Mouse (Mus musculus): ENCODE results near the gene Plppr3.

The Plppr3 gene

GRCm38 (mm10) chr10:79853392-79853791, 21.0 kb downstream of the Plppr3 start:
- in situ Hi-C loops (cut with MseI, MboI): no loop called here

DNA sequence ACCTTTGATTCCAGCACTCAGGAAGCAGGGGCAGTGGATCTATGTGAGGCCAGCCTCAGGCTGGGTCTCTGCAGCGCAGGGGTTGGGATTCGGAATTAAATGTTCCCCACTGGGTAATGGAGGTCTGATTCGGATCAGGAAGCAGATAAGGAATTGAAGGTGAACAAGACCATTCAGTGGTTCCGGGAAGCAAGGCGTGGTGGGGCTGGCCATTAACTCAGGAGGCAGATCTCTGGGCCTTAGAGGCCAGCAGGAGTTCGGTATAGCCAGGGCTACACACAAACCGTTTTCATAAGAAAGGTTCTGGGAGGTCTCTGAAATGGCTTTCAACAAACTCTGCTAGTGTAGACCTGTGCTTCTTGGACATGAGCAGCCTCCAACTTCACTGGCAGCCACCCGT, 21.6 kb downstream of the Plppr3 start:
- in situ Hi-C loops (cut with MseI, MboI): no loop called here

DNA sequence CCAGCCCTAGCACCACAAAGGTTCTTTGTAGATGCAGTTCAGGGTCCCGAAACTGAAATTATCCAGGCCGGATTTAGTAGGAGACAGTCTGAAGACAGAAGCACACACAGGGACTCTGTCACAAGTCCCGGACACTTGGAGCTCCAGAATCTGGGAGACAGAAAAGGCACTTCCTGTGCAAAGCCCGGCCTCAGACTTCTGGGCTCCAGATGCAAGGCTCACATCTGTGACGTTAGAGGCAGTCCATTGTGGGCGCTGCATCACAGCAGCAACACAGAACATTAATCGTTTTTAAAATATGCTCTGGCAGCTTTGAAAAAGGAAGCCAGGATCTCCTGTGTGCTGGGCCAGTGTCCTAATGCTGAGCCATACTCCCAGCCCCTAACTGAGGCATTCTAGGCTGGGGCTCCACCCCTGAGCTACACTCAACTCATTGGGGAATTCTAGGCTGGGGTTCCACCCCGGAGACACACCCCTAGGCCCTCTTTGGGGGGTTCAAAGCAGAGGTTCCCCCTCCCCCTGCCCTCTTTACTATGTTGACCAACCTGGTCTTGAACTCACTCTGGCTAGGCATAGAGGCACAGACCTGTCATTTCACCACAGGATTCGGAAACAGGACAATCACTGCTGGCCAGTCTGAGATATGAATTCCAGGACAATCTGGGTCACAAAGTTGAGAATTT, 22.2 kb downstream of the Plppr3 start:
- in situ Hi-C loops (cut with MseI, MboI): no loop called here

GRCm38 (mm10) chr10:79851653-79852052, 22.8 kb downstream of the Plppr3 start:
- in situ Hi-C loops (cut with MseI, MboI): no loop called here

DNA sequence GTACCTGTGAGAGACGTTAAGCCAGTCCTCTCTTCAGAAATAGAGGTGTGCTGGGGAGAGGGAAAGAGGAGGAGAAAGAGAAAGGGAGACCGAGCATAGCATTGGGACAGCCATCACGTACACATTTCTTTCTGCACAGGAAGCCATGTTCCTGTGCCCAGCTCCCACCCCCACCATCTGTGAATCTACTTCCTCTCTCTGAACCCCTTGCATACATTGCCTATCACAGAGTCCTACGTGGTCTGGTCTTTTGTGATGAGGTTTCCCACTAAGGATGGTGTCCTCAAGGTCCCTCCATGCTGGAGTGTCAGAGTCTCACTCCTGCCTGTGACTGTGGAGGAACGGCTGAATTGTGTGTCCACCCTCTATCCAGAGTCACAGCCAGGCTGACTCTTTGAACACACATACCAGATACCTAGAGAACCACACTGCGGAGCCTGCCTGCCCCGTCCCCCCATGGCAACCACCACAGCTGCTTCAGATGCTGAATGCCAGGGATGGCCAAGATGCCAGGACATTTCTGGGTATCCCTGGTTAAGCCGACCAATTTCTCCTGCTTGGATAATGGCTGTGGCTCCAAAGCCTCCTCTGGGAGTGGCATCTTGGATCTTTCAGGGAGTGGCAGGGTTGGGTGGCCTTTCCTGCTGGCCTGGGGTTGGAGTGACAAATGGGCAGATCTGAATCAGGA, 24.3 kb downstream of the Plppr3 start:
- in situ Hi-C loops (cut with MseI, MboI): no loop called here

- in situ Hi-C loops (cut with MseI, MboI): no loop called here
Observed at GRCm38 (mm10) chr10:79846553-79846952, 27.9 kb downstream of the Plppr3 start.

DNA sequence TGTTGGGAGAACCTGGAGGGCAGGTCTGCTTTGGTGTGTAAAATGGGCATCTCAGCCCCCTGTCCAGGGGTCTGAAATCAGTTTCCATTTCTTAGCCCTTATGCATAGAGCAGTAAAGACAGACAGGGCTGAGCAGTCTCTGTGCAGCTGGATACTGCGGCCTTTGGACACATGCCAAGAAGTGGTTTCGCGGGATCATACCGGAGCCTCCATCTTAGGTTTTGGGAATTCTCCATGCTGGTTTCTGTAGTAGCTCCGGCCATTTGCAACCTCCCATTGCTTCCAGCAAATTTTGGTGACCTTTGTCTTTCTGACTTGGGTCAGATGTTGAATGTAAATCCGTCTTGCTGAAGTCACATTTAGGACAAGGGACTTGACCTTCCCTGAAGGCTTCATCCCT, 31.0 kb downstream of the Plppr3 start:
- in situ Hi-C loops (cut with MseI, MboI): no loop called here

DNA sequence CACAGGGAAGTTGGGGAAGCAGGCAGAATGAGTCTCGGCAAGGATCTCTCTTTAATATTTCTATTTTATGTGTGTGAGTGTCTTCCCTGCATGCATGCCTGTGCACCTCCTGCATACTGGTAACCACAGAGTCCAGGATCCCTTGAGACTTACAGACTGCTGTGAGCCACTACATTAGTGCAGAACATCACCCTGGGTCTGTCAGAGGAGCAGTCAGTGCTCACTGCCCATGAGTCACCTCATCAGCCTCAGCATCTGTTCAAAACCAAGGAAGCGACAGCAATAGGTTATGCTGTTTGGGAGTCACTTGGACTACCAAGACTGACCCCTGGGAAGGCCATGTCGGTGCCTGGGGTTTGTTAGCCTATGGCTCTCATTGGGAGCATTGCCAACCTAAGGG, 32.1 kb downstream of the Plppr3 start:
- in situ Hi-C loops (cut with MseI, MboI): no loop called here

- in situ Hi-C loops (cut with MseI, MboI): no loop called here
Observed at GRCm38 (mm10) chr10:79840644-79841551, 33.5 kb downstream of the Plppr3 start.

DNA sequence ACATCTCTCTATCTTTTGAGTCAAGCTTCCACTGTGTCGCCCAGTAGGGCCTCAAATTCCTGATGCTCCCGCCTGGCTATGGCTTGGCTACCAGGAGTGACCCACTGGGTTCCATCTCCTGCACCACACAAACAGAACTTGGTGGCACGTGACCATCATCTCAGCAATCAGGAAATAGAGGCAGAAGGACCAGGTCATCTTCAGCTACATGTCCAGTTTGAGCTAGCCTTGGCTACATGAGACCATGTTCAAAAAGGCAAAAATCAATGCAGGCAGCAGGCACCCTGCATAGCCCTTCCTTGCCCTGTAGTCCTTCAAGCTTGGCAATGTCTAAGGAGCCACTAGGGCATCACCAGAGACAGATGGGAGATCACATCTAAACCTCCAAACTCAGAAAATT, 34.3 kb downstream of the Plppr3 start:
- in situ Hi-C loops (cut with MseI, MboI): no loop called here

GRCm38 (mm10) chr10:79838151-79838550, 36.3 kb downstream of the Plppr3 start:
- in situ Hi-C loops (cut with MseI, MboI): no loop called here

DNA sequence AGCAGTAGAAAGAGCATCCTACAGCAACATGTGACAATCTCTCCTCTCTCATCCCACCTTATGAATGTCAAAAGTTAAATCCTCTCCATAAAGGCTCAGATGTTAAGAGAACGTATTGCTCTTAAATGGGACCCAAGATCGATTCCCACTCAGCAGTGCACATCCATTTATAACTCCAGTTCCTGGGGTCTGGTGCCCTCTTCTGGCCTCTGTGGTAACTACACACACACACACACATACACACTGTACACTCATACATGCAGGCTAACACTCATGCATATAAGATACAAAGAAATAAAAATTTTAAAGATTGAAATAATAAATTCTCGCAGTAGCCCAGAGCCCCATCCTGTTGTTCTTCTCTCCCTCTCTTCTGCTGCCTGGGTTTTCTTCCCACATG, 37.5 kb downstream of the Plppr3 start:
- in situ Hi-C loops (cut with MseI, MboI): no loop called here

GRCm38 (mm10) chr10:79834769-79835398, 39.5 kb downstream of the Plppr3 start:
- in situ Hi-C loops (cut with MseI, MboI): no loop called here

GRCm38 (mm10) chr10:79832786-79833181, 41.6 kb downstream of the Plppr3 start:
- in situ Hi-C loops (cut with MseI, MboI): no loop called here

GRCm38 (mm10) chr10:79832026-79832785, 42.2 kb downstream of the Plppr3 start:
- in situ Hi-C loops (cut with MseI, MboI): no loop called here

- in situ Hi-C loops (cut with MseI, MboI): no loop called here
Observed at GRCm38 (mm10) chr10:79831583-79831982, 42.9 kb downstream of the Plppr3 start.

GRCm38 (mm10) chr10:79824413-79824812, 50.0 kb downstream of the Plppr3 start:
- in situ Hi-C loops (cut with MseI, MboI): no loop called here

DNA sequence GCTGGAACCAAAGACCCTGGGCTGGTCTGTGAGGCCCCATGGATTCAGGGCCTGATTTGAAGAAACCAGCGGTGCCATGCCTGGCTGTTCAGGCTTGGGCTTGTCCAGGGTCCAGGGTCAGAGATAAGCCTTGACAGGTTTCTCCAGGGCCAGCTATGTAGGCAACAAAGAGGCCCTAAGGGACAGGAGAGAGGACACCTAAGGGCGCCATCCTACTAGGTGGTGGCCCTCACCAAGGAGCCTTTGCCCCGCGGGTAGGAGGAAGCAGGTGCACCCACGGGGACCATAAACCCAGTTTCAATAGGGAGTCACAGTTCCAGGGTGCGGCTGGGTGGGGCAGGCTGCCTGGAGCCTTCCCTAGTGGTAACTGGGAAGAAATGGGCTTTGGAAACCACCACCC, 51.4 kb downstream of the Plppr3 start:
- in situ Hi-C loops (cut with MseI, MboI): no loop called here

GRCm38 (mm10) chr10:79822372-79822771, 52.1 kb downstream of the Plppr3 start:
- in situ Hi-C loops (cut with MseI, MboI): no loop called here

GRCm38 (mm10) chr10:79821731-79822130, 52.7 kb downstream of the Plppr3 start:
- in situ Hi-C loops (cut with MseI, MboI): no loop called here

DNA sequence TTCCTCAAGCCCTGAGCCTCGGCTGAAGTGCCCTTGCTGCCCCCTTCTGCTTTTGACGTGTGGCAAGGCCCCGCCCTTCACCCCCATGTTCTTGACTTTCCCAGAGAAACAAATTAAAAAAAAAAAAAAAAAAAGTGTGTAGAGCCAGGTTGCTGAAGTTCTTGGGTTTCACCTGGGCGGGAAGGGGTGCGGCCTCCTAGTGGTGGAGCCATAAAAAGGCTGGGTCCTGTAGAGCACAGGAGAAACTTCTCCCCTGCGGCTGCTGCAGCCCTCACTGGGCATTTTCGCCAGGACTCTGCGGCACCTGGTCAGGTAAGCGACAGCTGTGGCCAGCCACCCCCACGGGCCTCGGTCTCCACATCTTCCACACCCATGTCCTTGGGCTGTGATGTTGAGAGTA, 53.7 kb downstream of the Plppr3 start, which contains the start of gene Misp:
Gene Misp (plus strand): TSS at position 208 of the 400 bp plus-strand sequence.
- in situ Hi-C loops (cut with MseI, MboI): no loop called here

Measured in mouse trophoblast stem cell (cell line).